Mouse (Mus musculus): ENCODE results near the gene Slc38a3. TPM values are rescaled to one million over a fixed set of nuclear protein-coding genes. Genes with fewer than 3 reads are reported as not detected.

Slc38a3 gene
- total and polyA plus RNA-seq, 2 experiments from 2014 or later: 4.0 to 16.9 TPM

- Histone ChIP-seq H3K36me3 (replicated peaks; ENCODE audit: control insufficient read depth, insufficient read depth, low read length) (no peaks in the 10 kb centered on the region), H3K4me3 (ENCODE audit: low read depth, low read length) (no peak overlapping the region), H3K9me3 (replicated peaks; ENCODE audit: control insufficient read depth, low read length) (no peaks in the 10 kb centered on the region), H3K27me3 (ENCODE audit: control insufficient read depth, insufficient read depth, low read length) (no peaks in the 10 kb centered on the region), H3K9ac (replicated peaks; ENCODE audit: low read depth, low read length) (no peak overlapping the region), H3K4me1 (ENCODE audit: control insufficient read depth, insufficient read depth) (no peaks in the 10 kb centered on the region), H3K27ac (ENCODE audit: low read depth) (no peak overlapping the region), H3K4me2 (ENCODE audit: low read depth, low read length) (no peak overlapping the region)
- DNase-seq (ENCODE audit: low spot score) (no peak), ATAC-seq (ENCODE audit: insufficient read depth, low read depth) (no peak)
- TF ChIP-seq EP300 (IDR thresholded peaks at IDR 0.05; ENCODE audit: low read depth) (no peak), CTCF (IDR thresholded peaks at IDR 0.05; ENCODE audit: low read depth) (no peak)
- 81% methylated on average over 4 of the region's 4 CpGs for WGBS
These were observed 14.7 kb downstream of the Slc38a3 start for GRCm38 (mm10) chr9:107654585-107654984.

DNA sequence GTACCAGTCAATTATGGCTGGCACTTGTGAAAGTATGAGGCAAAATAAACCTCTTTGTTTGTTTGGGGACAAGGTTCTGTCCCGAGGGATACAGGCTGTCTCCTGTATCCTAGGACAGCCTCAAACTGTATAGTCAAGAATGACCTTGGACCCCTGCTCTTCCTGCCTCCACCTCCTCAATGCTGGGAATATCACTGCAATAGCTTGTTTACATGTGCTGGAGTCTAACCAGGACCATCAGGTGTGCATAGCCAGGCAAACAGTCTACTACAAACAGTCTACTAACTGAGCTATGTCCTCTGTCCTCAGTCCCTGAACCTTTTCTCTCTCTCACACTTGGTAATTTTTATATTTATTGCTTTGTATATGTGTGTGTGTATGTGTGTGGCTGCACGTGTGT lies 15.9 kb downstream of the Slc38a3 start:
- DNase-seq (ENCODE audit: low spot score) (no peak), ATAC-seq (ENCODE audit: insufficient read depth, low read depth) (no peak)
- H3K9ac ChIP-seq (replicated peaks; ENCODE audit: low read depth, low read length): no peak overlapping the region
- H3K36me3 ChIP-seq (replicated peaks; ENCODE audit: control insufficient read depth, insufficient read depth, low read length): no peaks in the 10 kb centered on the region
- H3K27me3 ChIP-seq (ENCODE audit: control insufficient read depth, insufficient read depth, low read length): no peaks in the 10 kb centered on the region
- TF ChIP-seq EP300 (IDR thresholded peaks at IDR 0.05; ENCODE audit: low read depth) (no peak), CTCF (IDR thresholded peaks at IDR 0.05; ENCODE audit: low read depth) (no peak)
- no peak overlapping the region for H3K27ac ChIP-seq (ENCODE audit: low read depth)
- 79% methylated on average over 2 of the region's 2 CpGs for WGBS
- no peaks in the 10 kb centered on the region for H3K9me3 ChIP-seq (replicated peaks; ENCODE audit: control insufficient read depth, low read length)
- H3K4me3 ChIP-seq (ENCODE audit: low read depth, low read length): no peak overlapping the region
- no peak overlapping the region for H3K4me2 ChIP-seq (ENCODE audit: low read depth, low read length)
- no peaks in the 10 kb centered on the region for H3K4me1 ChIP-seq (ENCODE audit: control insufficient read depth, insufficient read depth)

DNA sequence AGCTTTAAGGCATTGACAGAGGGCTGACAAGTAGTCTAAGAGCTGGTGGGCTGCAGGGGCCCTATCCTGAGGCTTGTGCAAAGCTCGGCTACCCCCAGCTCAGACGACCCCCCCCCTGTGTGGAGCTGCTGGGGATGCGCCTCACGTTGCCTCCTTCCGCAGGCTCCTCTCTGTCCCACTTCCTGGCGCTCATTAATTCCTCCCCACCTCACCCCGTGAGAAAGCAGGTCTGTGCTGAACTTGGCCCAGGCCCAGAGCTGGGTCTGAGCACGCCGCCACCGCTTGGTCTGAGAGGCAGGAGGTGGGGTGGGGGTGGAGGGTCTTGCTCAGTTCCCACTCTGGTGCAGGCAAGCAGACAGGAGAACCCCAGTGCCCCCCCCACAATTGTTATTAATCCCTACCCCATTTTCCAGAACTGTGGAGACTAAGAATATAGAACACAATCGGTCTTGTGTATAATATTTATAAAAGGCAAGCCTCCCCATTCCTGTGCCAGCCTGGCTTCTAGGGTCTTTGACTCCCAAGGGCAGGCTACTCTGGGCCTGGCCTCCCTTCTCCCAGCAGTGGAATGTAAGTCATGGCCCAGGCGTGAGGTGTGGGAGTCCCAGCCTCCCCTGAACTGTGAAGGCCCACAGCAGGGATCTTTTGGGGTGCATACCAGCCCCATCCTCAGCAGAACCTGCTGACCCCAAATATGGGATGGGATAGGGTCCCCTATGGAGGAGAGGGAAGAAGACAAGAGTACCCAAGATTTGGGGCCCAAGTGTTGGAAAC lies 18.4 kb downstream of the Slc38a3 start:
- no peak overlapping the region for H3K9ac ChIP-seq (replicated peaks; ENCODE audit: low read depth, low read length)
- WGBS: 26% methylated on average over 12 of the region's 12 CpGs
- no peaks in the 10 kb centered on the region for H3K4me1 ChIP-seq (ENCODE audit: control insufficient read depth, insufficient read depth)
- no peaks in the 10 kb centered on the region for H3K27me3 ChIP-seq (ENCODE audit: control insufficient read depth, insufficient read depth, low read length)
- TF ChIP-seq CTCF (IDR thresholded peaks at IDR 0.05; ENCODE audit: low read depth) (no peak), EP300 (IDR thresholded peaks at IDR 0.05; ENCODE audit: low read depth) (no peak)
- no peak overlapping the region for H3K4me2 ChIP-seq (ENCODE audit: low read depth, low read length)
- H3K27ac ChIP-seq (ENCODE audit: low read depth): no peak overlapping the region
- ATAC-seq (ENCODE audit: insufficient read depth, low read depth): no peak
- DNase-seq (ENCODE audit: low spot score): no peak
- H3K4me3 ChIP-seq (ENCODE audit: low read depth, low read length): no peak overlapping the region
- no peaks in the 10 kb centered on the region for H3K36me3 ChIP-seq (replicated peaks; ENCODE audit: control insufficient read depth, insufficient read depth, low read length)
- H3K9me3 ChIP-seq (replicated peaks; ENCODE audit: control insufficient read depth, low read length): no peaks in the 10 kb centered on the region

DNA sequence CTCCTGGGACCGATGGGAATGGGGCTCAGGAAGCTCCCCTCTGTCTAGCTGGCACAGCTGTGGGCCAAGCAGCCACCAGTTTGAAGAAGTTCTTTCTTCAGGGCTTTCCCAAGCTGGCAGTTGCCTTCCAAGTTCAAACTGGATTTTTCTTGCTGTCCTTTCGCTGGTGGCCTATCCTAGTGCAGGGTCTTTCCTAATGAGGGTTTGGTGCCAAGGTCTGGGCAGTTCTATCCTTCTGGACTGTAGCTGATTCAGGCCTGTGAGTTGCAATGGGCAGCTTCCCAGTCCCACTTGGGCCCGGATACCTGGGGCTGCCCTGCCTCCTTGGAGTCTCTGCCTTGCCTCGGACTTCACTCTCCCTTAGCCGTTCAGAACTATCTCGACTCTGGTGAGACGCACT lies 19.1 kb downstream of the Slc38a3 start:
- H3K27ac ChIP-seq (ENCODE audit: low read depth): no peak overlapping the region
- no peak for ATAC-seq (ENCODE audit: insufficient read depth, low read depth)
- H3K4me3 ChIP-seq (ENCODE audit: low read depth, low read length): no peak overlapping the region
- H3K9me3 ChIP-seq (replicated peaks; ENCODE audit: control insufficient read depth, low read length): no peaks in the 10 kb centered on the region
- H3K4me2 ChIP-seq (ENCODE audit: low read depth, low read length): no peak overlapping the region
- H3K27me3 ChIP-seq (ENCODE audit: control insufficient read depth, insufficient read depth, low read length): no peaks in the 10 kb centered on the region
- no peaks in the 10 kb centered on the region for H3K36me3 ChIP-seq (replicated peaks; ENCODE audit: control insufficient read depth, insufficient read depth, low read length)
- no peak for DNase-seq (ENCODE audit: low spot score)
- H3K9ac ChIP-seq (replicated peaks; ENCODE audit: low read depth, low read length): no peak overlapping the region
- TF ChIP-seq CTCF (IDR thresholded peaks at IDR 0.05; ENCODE audit: low read depth) (no peak), EP300 (IDR thresholded peaks at IDR 0.05; ENCODE audit: low read depth) (no peak)
- no peaks in the 10 kb centered on the region for H3K4me1 ChIP-seq (ENCODE audit: control insufficient read depth, insufficient read depth)
- 73% methylated on average over 7 of the region's 7 CpGs for WGBS

DNA sequence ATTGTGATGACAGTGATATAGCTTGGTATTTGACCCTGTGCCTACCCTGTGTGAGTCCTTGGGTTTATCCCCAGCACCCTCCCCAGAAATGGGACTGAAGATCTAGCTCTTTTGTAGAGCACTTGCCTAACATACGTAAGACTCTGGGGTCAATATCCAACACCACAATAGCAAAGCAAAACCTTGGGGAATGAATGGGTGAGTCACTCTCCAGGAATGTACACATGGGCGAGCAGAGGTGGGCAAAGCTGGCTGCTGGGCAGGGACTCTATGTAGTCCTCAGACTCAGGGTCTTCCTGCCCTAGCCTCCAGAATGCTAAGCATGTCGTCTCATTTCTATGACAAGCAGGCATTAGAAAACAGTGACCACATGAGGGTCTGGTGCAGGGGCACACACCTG lies 20.6 kb downstream of the Slc38a3 start:
- DNase-seq (ENCODE audit: low spot score) (no peak), ATAC-seq (ENCODE audit: insufficient read depth, low read depth) (no peak)
- 41% methylated on average over 3 of the region's 3 CpGs for WGBS
- Histone ChIP-seq H3K4me3 (ENCODE audit: low read depth, low read length) (no peak overlapping the region), H3K4me2 (ENCODE audit: low read depth, low read length) (no peak overlapping the region), H3K27ac (ENCODE audit: low read depth) (no peak overlapping the region), H3K27me3 (ENCODE audit: control insufficient read depth, insufficient read depth, low read length) (no peaks in the 10 kb centered on the region), H3K9me3 (replicated peaks; ENCODE audit: control insufficient read depth, low read length) (no peaks in the 10 kb centered on the region), H3K4me1 (ENCODE audit: control insufficient read depth, insufficient read depth) (no peaks in the 10 kb centered on the region), H3K9ac (replicated peaks; ENCODE audit: low read depth, low read length) (no peak overlapping the region), H3K36me3 (replicated peaks; ENCODE audit: control insufficient read depth, insufficient read depth, low read length) (no peaks in the 10 kb centered on the region)
- TF ChIP-seq CTCF (IDR thresholded peaks at IDR 0.05; ENCODE audit: low read depth) (no peak), EP300 (IDR thresholded peaks at IDR 0.05; ENCODE audit: low read depth) (no peak)

- TF ChIP-seq CTCF (IDR thresholded peaks at IDR 0.05; ENCODE audit: low read depth) (peak; percentile 19; the same call in 1 of the 2 replicates), EP300 (IDR thresholded peaks at IDR 0.05; ENCODE audit: low read depth) (no peak)
- no peak for ATAC-seq (ENCODE audit: insufficient read depth, low read depth)
- H3K4me2 ChIP-seq (ENCODE audit: low read depth, low read length): no peak overlapping the region
- no peaks in the 10 kb centered on the region for H3K27me3 ChIP-seq (ENCODE audit: control insufficient read depth, insufficient read depth, low read length)
- H3K36me3 ChIP-seq (replicated peaks; ENCODE audit: control insufficient read depth, insufficient read depth, low read length): no peaks in the 10 kb centered on the region
- H3K4me1 ChIP-seq (ENCODE audit: control insufficient read depth, insufficient read depth): no peaks in the 10 kb centered on the region
- DNase-seq (ENCODE audit: low spot score): no peak
- H3K4me3 ChIP-seq (ENCODE audit: low read depth, low read length): no peak overlapping the region
- WGBS: 74% methylated on average over 6 of the region's 6 CpGs
- no peak overlapping the region for H3K27ac ChIP-seq (ENCODE audit: low read depth)
- no peaks in the 10 kb centered on the region for H3K9me3 ChIP-seq (replicated peaks; ENCODE audit: control insufficient read depth, low read length)
- H3K9ac ChIP-seq (replicated peaks; ENCODE audit: low read depth, low read length): no peak overlapping the region
These were observed 22.4 kb downstream of the Slc38a3 start for GRCm38 (mm10) chr9:107646975-107647374.

Measured in heart, postnatal 0 days (tissue).